Mouse (Mus musculus): ENCODE data around the gene Atp2b1. TPM values are rescaled to one million over a fixed set of nuclear protein-coding genes. Genes with fewer than 3 reads are reported as not detected.

Atp2b1 gene
- total RNA-seq, 1 experiment: 66.8 TPM

- Histone ChIP-seq H3K36me3 (ENCODE audit: control insufficient read depth, insufficient read depth, low read length, poor library complexity, severe bottlenecking) (no peaks in the 10 kb centered on the region), H3K9ac (ENCODE audit: insufficient read depth, low read depth, low read length, poor library complexity, severe bottlenecking) (no peak overlapping the region), H3K4me3 (ENCODE audit: insufficient read depth in 1 of 2, low read depth in 1 of 2, low read length in 2 of 2, poor library complexity in 1 of 2, severe bottlenecking in 1 of 2) (no peak overlapping the region), H3K27ac (ENCODE audit: insufficient read depth, low read depth, low read length, poor library complexity, severe bottlenecking) (no peak overlapping the region), H3K9me3 (ENCODE audit: control insufficient read depth, insufficient read depth, low read depth, low read length) (no peaks in the 10 kb centered on the region), H3K4me1 (ENCODE audit: control insufficient read depth in 2 of 2, insufficient read depth in 2 of 2, low read length in 2 of 2, poor library complexity in 1 of 2) (0 out of 4 replicates have a peak, but pooled peaks cover 0 to 1% of the 10 kb centered on the region in 2 experiments)
- no peak for DNase-seq (ENCODE audit: low read depth, low spot score)
- no peak for TF ChIP-seq HCFC1 (IDR thresholded peaks at IDR 0.05; ENCODE audit: borderline replicate concordance, insufficient read depth, low read length)
- no peak for TF ChIP-seq MAFK (IDR thresholded peaks at IDR 0.05; ENCODE audit: insufficient read depth, low read depth, low read length)
- TF ChIP-seq CHD2 (IDR thresholded peaks at IDR 0.05; ENCODE audit: low read depth, low read length): no peak
- no peak for TF ChIP-seq ZNF384 (IDR thresholded peaks at IDR 0.05; ENCODE audit: low read depth, low read length)
- no peak for TF ChIP-seq ZC3H11A (IDR thresholded peaks at IDR 0.05; ENCODE audit: borderline replicate concordance, low read depth, low read length)
- in situ Hi-C loops (cut with MboI; ENCODE audit: low sequenced_read_pairs in 2 of 2, unreplicated experiment in 2 of 2): no loop called here
These were observed 45.2 kb downstream of the Atp2b1 start for GRCm38 (mm10) chr10:98959385-98959784.

- peaks cover 0 to 1% of the 10 kb centered on the region in 2 experiments; a peak in 1 of 4 replicates for H3K4me1 ChIP-seq (ENCODE audit: control insufficient read depth in 2 of 2, insufficient read depth in 2 of 2, low read length in 2 of 2, poor library complexity in 1 of 2)
- H3K36me3 ChIP-seq (ENCODE audit: control insufficient read depth, insufficient read depth, low read length, poor library complexity, severe bottlenecking): no peaks in the 10 kb centered on the region
- no peak overlapping the region for H3K4me3 ChIP-seq (ENCODE audit: insufficient read depth in 1 of 2, low read depth in 1 of 2, low read length in 2 of 2, poor library complexity in 1 of 2, severe bottlenecking in 1 of 2)
- no peak for TF ChIP-seq ZC3H11A (IDR thresholded peaks at IDR 0.05; ENCODE audit: borderline replicate concordance, low read depth, low read length)
- H3K9me3 ChIP-seq (ENCODE audit: control insufficient read depth, insufficient read depth, low read depth, low read length): no peaks in the 10 kb centered on the region
- in situ Hi-C loops (cut with MboI; ENCODE audit: low sequenced_read_pairs in 2 of 2, unreplicated experiment in 2 of 2): no loop called here
- no peak overlapping the region for H3K27ac ChIP-seq (ENCODE audit: insufficient read depth, low read depth, low read length, poor library complexity, severe bottlenecking)
- no peak overlapping the region for H3K9ac ChIP-seq (ENCODE audit: insufficient read depth, low read depth, low read length, poor library complexity, severe bottlenecking)
- DNase-seq (ENCODE audit: low read depth, low spot score): no peak
These were observed 46.7 kb downstream of the Atp2b1 start for GRCm38 (mm10) chr10:98960911-98961310.

- no peak for TF ChIP-seq CHD2 (IDR thresholded peaks at IDR 0.05; ENCODE audit: low read depth, low read length)
- no peak for TF ChIP-seq MAFK (IDR thresholded peaks at IDR 0.05; ENCODE audit: insufficient read depth, low read depth, low read length)
- TF ChIP-seq ZNF384 (IDR thresholded peaks at IDR 0.05; ENCODE audit: low read depth, low read length): no peak
- TF ChIP-seq ZC3H11A (IDR thresholded peaks at IDR 0.05; ENCODE audit: borderline replicate concordance, low read depth, low read length): no peak
- no peak for TF ChIP-seq HCFC1 (IDR thresholded peaks at IDR 0.05; ENCODE audit: borderline replicate concordance, insufficient read depth, low read length)
- Histone ChIP-seq H3K9ac (ENCODE audit: insufficient read depth, low read depth, low read length, poor library complexity, severe bottlenecking) (no peak overlapping the region), H3K9me3 (ENCODE audit: control insufficient read depth, insufficient read depth, low read depth, low read length) (no peaks in the 10 kb centered on the region), H3K36me3 (ENCODE audit: control insufficient read depth, insufficient read depth, low read length, poor library complexity, severe bottlenecking) (no peaks in the 10 kb centered on the region), H3K4me1 (ENCODE audit: control insufficient read depth in 2 of 2, insufficient read depth in 2 of 2, low read length in 2 of 2, poor library complexity in 1 of 2) (peaks cover under 1 to 1% of the 10 kb centered on the region in 2 experiments; a peak in 1 of 4 replicates), H3K4me3 (ENCODE audit: insufficient read depth in 1 of 2, low read depth in 1 of 2, low read length in 2 of 2, poor library complexity in 1 of 2, severe bottlenecking in 1 of 2) (no peak overlapping the region), H3K27ac (ENCODE audit: insufficient read depth, low read depth, low read length, poor library complexity, severe bottlenecking) (no peak overlapping the region)
- no peak for DNase-seq (ENCODE audit: low read depth, low spot score)
- in situ Hi-C loops (cut with MboI; ENCODE audit: low sequenced_read_pairs in 2 of 2, unreplicated experiment in 2 of 2): no loop called here
These were observed 47.9 kb downstream of the Atp2b1 start for GRCm38 (mm10) chr10:98962092-98962491.

- Histone ChIP-seq H3K9ac (ENCODE audit: insufficient read depth, low read depth, low read length, poor library complexity, severe bottlenecking) (no peak overlapping the region), H3K4me3 (ENCODE audit: insufficient read depth in 1 of 2, low read depth in 1 of 2, low read length in 2 of 2, poor library complexity in 1 of 2, severe bottlenecking in 1 of 2) (no peak overlapping the region), H3K9me3 (ENCODE audit: control insufficient read depth, insufficient read depth, low read depth, low read length) (no peaks in the 10 kb centered on the region), H3K36me3 (ENCODE audit: control insufficient read depth, insufficient read depth, low read length, poor library complexity, severe bottlenecking) (no peaks in the 10 kb centered on the region), H3K4me1 (ENCODE audit: control insufficient read depth in 2 of 2, insufficient read depth in 2 of 2, low read length in 2 of 2, poor library complexity in 1 of 2) (peaks cover 1 to 2% of the 10 kb centered on the region in 2 experiments; a peak in 1 of 4 replicates), H3K27ac (ENCODE audit: insufficient read depth, low read depth, low read length, poor library complexity, severe bottlenecking) (no peak overlapping the region)
- in situ Hi-C loops (cut with MboI; ENCODE audit: low sequenced_read_pairs in 2 of 2, unreplicated experiment in 2 of 2): no loop called here
- no peak for TF ChIP-seq HCFC1 (IDR thresholded peaks at IDR 0.05; ENCODE audit: borderline replicate concordance, insufficient read depth, low read length)
- no peak for TF ChIP-seq ZC3H11A (IDR thresholded peaks at IDR 0.05; ENCODE audit: borderline replicate concordance, low read depth, low read length)
- TF ChIP-seq ZNF384 (IDR thresholded peaks at IDR 0.05; ENCODE audit: low read depth, low read length): no peak
- TF ChIP-seq MAFK (IDR thresholded peaks at IDR 0.05; ENCODE audit: insufficient read depth, low read depth, low read length): no peak
- TF ChIP-seq CHD2 (IDR thresholded peaks at IDR 0.05; ENCODE audit: low read depth, low read length): no peak
- no peak for DNase-seq (ENCODE audit: low read depth, low spot score)
These were observed 52.4 kb downstream of the Atp2b1 start for GRCm38 (mm10) chr10:98966407-98967215.

Measured in ES-E14 (cell line).